Mouse (Mus musculus): ENCODE measurements around the gene H2-M10.6.

DNA sequence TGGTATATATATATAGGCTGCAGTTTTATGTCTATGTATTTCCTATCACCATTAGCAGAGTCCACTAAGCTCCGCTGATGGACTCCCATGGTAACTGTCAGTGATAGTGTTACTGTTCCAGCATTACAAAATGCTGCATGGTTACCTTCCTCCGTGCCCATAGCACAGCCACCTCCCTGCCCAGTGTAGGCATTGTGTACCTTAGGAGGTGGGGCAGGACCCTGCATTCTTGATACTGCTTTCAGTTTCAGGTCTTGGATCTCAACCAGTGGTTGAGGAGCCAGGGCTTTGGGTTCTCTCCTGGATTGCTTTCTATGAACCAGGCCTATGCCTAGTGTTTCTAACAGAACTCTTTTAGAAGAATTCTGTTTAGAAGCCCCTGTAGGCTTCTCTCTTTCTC lies 38.0 kb downstream of the H2-M10.6 start:
- TF ChIP-seq POLR2A (IDR thresholded peaks at IDR 0.05; ENCODE audit: insufficient read depth, low read length) (no peak), EP300 (IDR thresholded peaks at IDR 0.05; ENCODE audit: insufficient read depth, low read depth, low read length) (no peak), CTCF (IDR thresholded peaks at IDR 0.05; ENCODE audit: low read depth, low read length) (no peak)

Data from ES-Bruce4 (cell line).